Mouse (Mus musculus) layer of hippocampus, adult 11-12 months (tissue): Measurements from ENCODE around the gene D830030K20Rik.
"Not testable (repeated sequence)": the region's sequence is repeated elsewhere in the genome, so short reads cannot be mapped to it uniquely, and the experiment has no call there.

Experiments used
- DNase-seq: peaks from one replicate; pipeline ENCODE4 v3.0.0; 2022; ENCODE audit warnings: low spot score

Gene D830030K20Rik

GRCm38 (mm10) chr14:3208272-3209152 is at the start of gene D830030K20Rik:
Gene D830030K20Rik, plus strand, starts transcription at chr14:3208488.
- not testable (repeated sequence) for DNase-seq

- not testable (repeated sequence) for DNase-seq
These were observed 20.3 kb upstream of the D830030K20Rik start, which contains the start of gene Gm5795 for GRCm38 (mm10) chr14:3187955-3188354. Gene Gm5795, plus strand, starts transcription at chr14:3188255.

GRCm38 (mm10) chr14:3209367-3209766 is 1.1 kb downstream of the D830030K20Rik start:
- DNase-seq = not testable (repeated sequence)

- DNase-seq = not testable (repeated sequence)
These were observed 54.2 kb downstream of the D830030K20Rik start for GRCm38 (mm10) chr14:3262531-3262930.
